Mouse (Mus musculus): ENCODE data around the gene Ipo9. TPM values are rescaled to one million over a fixed set of nuclear protein-coding genes. Genes with fewer than 3 reads are reported as not detected.

Gene Ipo9
- polyA plus RNA-seq, 1 experiment from 2014 or later = 114 TPM

DNA sequence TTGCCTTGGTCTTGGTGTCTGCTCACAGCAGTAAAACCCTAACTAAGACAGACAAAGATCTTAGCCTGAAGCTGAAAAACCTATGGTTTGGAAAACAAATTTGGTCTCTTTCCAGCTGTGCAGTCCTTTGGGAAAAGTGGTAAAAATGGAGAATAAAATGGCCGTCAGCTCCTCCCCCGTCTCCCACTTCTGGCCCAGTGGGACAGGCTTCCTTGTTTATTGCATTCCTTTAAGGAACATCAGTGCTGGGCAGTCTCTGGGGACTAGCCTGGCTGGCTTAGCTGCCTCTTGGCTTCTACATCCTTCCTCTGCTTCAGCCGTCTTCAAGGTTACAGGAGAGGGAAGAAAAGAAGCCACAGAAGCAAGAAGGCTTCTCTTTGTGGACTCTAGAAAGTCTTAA lies 78.3 kb downstream of the Ipo9 start:
- H3K4me3 ChIP-seq (ENCODE audit: low read depth, low read length) = no peak overlapping the region
- H3K9me3 ChIP-seq (replicated peaks; ENCODE audit: control insufficient read depth, low read length) = no peaks in the 10 kb centered on the region
- no peak overlapping the region for H3K9ac ChIP-seq (ENCODE audit: low read length)
- WGBS = 86% methylated on average over 3 of the region's 3 CpGs
- ATAC-seq = no peak
- H3K4me2 ChIP-seq (ENCODE audit: low read length) = no peak overlapping the region
- no peak overlapping the region for H3K27ac ChIP-seq (ENCODE audit: low read depth, low read length)
- H3K27me3 ChIP-seq (replicated peaks; ENCODE audit: control insufficient read depth, insufficient read depth, low read length) = no peaks in the 10 kb centered on the region
- no peaks in the 10 kb centered on the region for H3K36me3 ChIP-seq (ENCODE audit: control insufficient read depth, insufficient read depth, low read length)
- no peak for DNase-seq (ENCODE audit: low spot score)
- no peaks in the 10 kb centered on the region for H3K4me1 ChIP-seq (ENCODE audit: control insufficient read depth, insufficient read depth, low read length)

DNA sequence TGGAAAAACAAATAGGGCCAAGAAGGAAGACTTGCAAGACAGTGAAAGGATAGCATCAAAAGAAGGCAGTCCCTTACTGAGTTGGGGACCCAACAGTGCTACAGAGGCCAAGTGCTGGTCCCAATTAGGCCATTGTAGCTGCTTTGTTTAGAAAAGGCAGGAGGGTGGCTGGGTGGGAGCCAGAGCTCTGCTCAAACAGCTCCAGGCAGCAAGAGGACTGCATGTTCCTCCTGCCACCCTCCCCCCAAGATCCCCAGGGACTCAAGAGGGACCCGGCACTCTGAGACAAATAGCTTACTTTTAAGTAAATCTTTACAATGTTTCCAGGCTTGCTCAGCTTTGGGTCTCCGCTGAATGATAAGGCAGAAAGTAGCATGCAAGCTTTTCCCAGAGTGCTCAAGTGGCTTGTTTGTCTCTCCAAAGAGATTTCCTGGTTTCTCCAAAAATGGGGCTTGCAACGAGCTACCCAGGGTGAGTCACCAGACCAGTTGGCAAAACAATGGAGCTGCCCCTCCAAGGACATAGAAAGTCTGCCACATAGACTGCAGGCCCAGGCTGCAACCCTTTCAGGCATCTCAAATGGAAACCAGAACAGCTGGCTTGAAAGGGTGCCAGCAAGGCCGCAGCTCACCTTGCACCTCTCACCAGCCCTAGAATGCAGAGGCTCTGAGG lies 82.7 kb downstream of the Ipo9 start:
- DNase-seq (ENCODE audit: low spot score) (peak; percentile 10), ATAC-seq (no peak)
- no peak overlapping the region for H3K9ac ChIP-seq (ENCODE audit: low read length)
- no peak overlapping the region for H3K4me3 ChIP-seq (ENCODE audit: low read depth, low read length)
- H3K27ac ChIP-seq (ENCODE audit: low read depth, low read length) = no peak overlapping the region
- H3K9me3 ChIP-seq (replicated peaks; ENCODE audit: control insufficient read depth, low read length) = no peaks in the 10 kb centered on the region
- H3K4me1 ChIP-seq (ENCODE audit: control insufficient read depth, insufficient read depth, low read length) = no peaks in the 10 kb centered on the region
- H3K4me2 ChIP-seq (ENCODE audit: low read length) = no peak overlapping the region
- no peaks in the 10 kb centered on the region for H3K36me3 ChIP-seq (ENCODE audit: control insufficient read depth, insufficient read depth, low read length)
- WGBS = 51% methylated on average over 4 of the region's 4 CpGs
- no peaks in the 10 kb centered on the region for H3K27me3 ChIP-seq (replicated peaks; ENCODE audit: control insufficient read depth, insufficient read depth, low read length)

GRCm38 (mm10) chr1:135346891-135347290 lies 83.4 kb downstream of the Ipo9 start:
- H3K4me1 ChIP-seq (ENCODE audit: control insufficient read depth, insufficient read depth, low read length) = no peaks in the 10 kb centered on the region
- no peaks in the 10 kb centered on the region for H3K9me3 ChIP-seq (replicated peaks; ENCODE audit: control insufficient read depth, low read length)
- H3K4me3 ChIP-seq (ENCODE audit: low read depth, low read length) = no peak overlapping the region
- no peaks in the 10 kb centered on the region for H3K27me3 ChIP-seq (replicated peaks; ENCODE audit: control insufficient read depth, insufficient read depth, low read length)
- WGBS = 69% methylated on average over 3 of the region's 3 CpGs
- no peak overlapping the region for H3K27ac ChIP-seq (ENCODE audit: low read depth, low read length)
- H3K36me3 ChIP-seq (ENCODE audit: control insufficient read depth, insufficient read depth, low read length) = no peaks in the 10 kb centered on the region
- H3K9ac ChIP-seq (ENCODE audit: low read length) = no peak overlapping the region
- DNase-seq (ENCODE audit: low spot score) (no peak), ATAC-seq (no peak)
- no peak overlapping the region for H3K4me2 ChIP-seq (ENCODE audit: low read length)

DNA sequence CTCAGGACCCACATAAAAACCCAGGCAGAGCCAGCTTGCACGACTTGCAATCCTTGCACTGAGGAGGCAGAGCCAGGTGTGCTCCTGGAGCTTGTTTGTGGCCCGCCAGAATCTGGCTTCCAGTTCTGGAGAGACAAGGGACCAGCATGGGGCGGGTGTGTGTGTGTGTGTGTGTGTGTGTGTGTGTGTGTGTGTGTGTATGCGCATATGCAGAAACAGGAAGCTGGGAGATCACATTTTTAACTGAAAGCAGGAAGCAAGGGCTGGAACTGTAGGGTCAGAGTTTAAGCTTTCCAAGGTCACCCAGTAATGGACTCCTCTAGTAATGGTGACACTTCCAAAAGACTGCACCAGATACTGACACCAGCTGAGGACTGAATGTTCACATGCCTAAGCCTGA lies 86.3 kb downstream of the Ipo9 start:
- Histone ChIP-seq H3K27me3 (replicated peaks; ENCODE audit: control insufficient read depth, insufficient read depth, low read length) (no peaks in the 10 kb centered on the region), H3K27ac (ENCODE audit: low read depth, low read length) (no peak overlapping the region), H3K4me1 (ENCODE audit: control insufficient read depth, insufficient read depth, low read length) (no peaks in the 10 kb centered on the region), H3K9me3 (replicated peaks; ENCODE audit: control insufficient read depth, low read length) (no peaks in the 10 kb centered on the region), H3K4me2 (ENCODE audit: low read length) (no peak overlapping the region), H3K36me3 (ENCODE audit: control insufficient read depth, insufficient read depth, low read length) (no peaks in the 10 kb centered on the region), H3K4me3 (ENCODE audit: low read depth, low read length) (no peak overlapping the region), H3K9ac (ENCODE audit: low read length) (no peak overlapping the region)
- no peak for DNase-seq (ENCODE audit: low spot score)
- ATAC-seq = no peak
- 76% methylated on average over 4 of the region's 4 CpGs for WGBS

GRCm38 (mm10) chr1:135341947-135342346 lies 88.4 kb downstream of the Ipo9 start:
- Histone ChIP-seq H3K4me2 (ENCODE audit: low read length) (no peak overlapping the region), H3K27me3 (replicated peaks; ENCODE audit: control insufficient read depth, insufficient read depth, low read length) (no peaks in the 10 kb centered on the region), H3K4me1 (ENCODE audit: control insufficient read depth, insufficient read depth, low read length) (no peaks in the 10 kb centered on the region), H3K9me3 (replicated peaks; ENCODE audit: control insufficient read depth, low read length) (no peaks in the 10 kb centered on the region), H3K9ac (ENCODE audit: low read length) (no peak overlapping the region), H3K27ac (ENCODE audit: low read depth, low read length) (no peak overlapping the region), H3K36me3 (ENCODE audit: control insufficient read depth, insufficient read depth, low read length) (no peaks in the 10 kb centered on the region), H3K4me3 (ENCODE audit: low read depth, low read length) (no peak overlapping the region)
- ATAC-seq (no peak), DNase-seq (ENCODE audit: low spot score) (no peak)
- 88% methylated on average over 8 of the region's 8 CpGs for WGBS

Small RNA genes within 50 kb of the gene (microRNA-seq; reads per million reads assigned to microRNA genes)
- 1.9 reads per million, percentile 8 among the genes with 10 or more reads in this experiment for gene Mir1231

Other genes with a start within 250 kb of the Ipo9 start
- 0.13 and 0.14 TPM in 2 replicates for gene Elf3, start 171.9 kb downstream of the Ipo9 start, polyA plus RNA-seq (2014; fragmentation: Nextera tagmentation; extraction: Ambion mirVana)
- gene Rnpep, start 146.4 kb downstream of the Ipo9 start, polyA plus RNA-seq (2014; fragmentation: Nextera tagmentation; extraction: Ambion mirVana) = 81.4 and 88.9 TPM in 2 replicates
- 148 and 156 TPM in 2 replicates for gene Timm17a, start 116.7 kb downstream of the Ipo9 start, polyA plus RNA-seq (2014; fragmentation: Nextera tagmentation; extraction: Ambion mirVana)
- 0.17 and 0.30 TPM in 2 replicates for gene Lmod1, start 105.7 kb downstream of the Ipo9 start, polyA plus RNA-seq (2014; fragmentation: Nextera tagmentation; extraction: Ambion mirVana)
- 62.9 and 68.8 TPM in 2 replicates for gene Shisa4, start 55.3 kb downstream of the Ipo9 start, polyA plus RNA-seq (2014; fragmentation: Nextera tagmentation; extraction: Ambion mirVana)
- gene Nav1, start 176.8 kb upstream of the Ipo9 start, polyA plus RNA-seq (2014; fragmentation: Nextera tagmentation; extraction: Ambion mirVana) = 26.1 and 38.3 TPM in 2 replicates